Mouse (Mus musculus): ENCODE data around the gene Acads.
"Not testable (repeated sequence)": the region's sequence is repeated elsewhere in the genome, so short reads cannot be mapped to it uniquely, and the experiment has no call there.

- not testable (repeated sequence) for TF ChIP-seq POLR2A (IDR thresholded peaks at IDR 0.05; ENCODE audit: control insufficient read depth, extremely low read depth, insufficient read depth, low read length, poor library complexity); CTCF (IDR thresholded peaks at IDR 0.05; ENCODE audit: borderline replicate concordance, control insufficient read depth, extremely low read depth, insufficient read depth, low read length, poor library complexity)
These were observed 15.9 kb downstream of the Acads start for GRCm38 (mm10) chr5:115103253-115103652.

All from thymus, adult 2 months (tissue).